27 mouse cellular contexts compared by ENCODE assay signal in genomic region chr1:183366361-183366760, GRCm38 (mm10). TPM values are rescaled to one million over a fixed set of nuclear protein-coding genes. Genes with fewer than 3 reads are reported as not detected.
"Had no signal": no experiment of that assay in that cellular context is flagged by ENCODE, and none has a peak within 500 bp of the region (broad histone marks: within the 10 kb centered on the region; RNA-seq: fewer than 3 reads in every experiment).

No protein-coding gene starts in this region.

- H3K4me3 ChIP-seq: embryonic facial prominence, embryonic 12.5 days; embryonic facial prominence, embryonic 13.5 days; embryonic facial prominence, embryonic 15.5 days; erythroblast, embryonic 14.5 days; forebrain, embryonic 10.5 days; forebrain, embryonic 12.5 days; forebrain, embryonic 13.5 days; forebrain, embryonic 15.5 days; gastrocnemius, adult 2 months; heart, adult 2 months had no signal

- DNase-seq: cerebellum, adult 8-10 months; cerebellum, adult 9-10 months; cerebellum, adult 9-11 months; cerebellum, postnatal 10 days; cerebellum, postnatal 14 days; cerebellum, postnatal 25 days; cerebellum, postnatal 36 days; embryo, embryonic 11 days; forebrain, postnatal 0 days; gastrocnemius, adult 2 months; gastrocnemius, postnatal 10 days; gastrocnemius, postnatal 14 days; gastrocnemius, postnatal 25 days; gastrocnemius, postnatal 36 days; heart, adult 11 months; heart, adult 18-20 months; heart, adult 2 months had no signal

- H3K27ac ChIP-seq: embryonic facial prominence, embryonic 12.5 days; embryonic facial prominence, embryonic 13.5 days; embryonic facial prominence, embryonic 15.5 days; forebrain, embryonic 10.5 days; forebrain, embryonic 12.5 days; forebrain, embryonic 13.5 days; forebrain, embryonic 15.5 days; gastrocnemius, adult 2 months; heart, adult 2 months had no signal

- H3K27me3 ChIP-seq: embryonic facial prominence, embryonic 12.5 days; embryonic facial prominence, embryonic 13.5 days; embryonic facial prominence, embryonic 15.5 days; forebrain, embryonic 12.5 days; forebrain, embryonic 13.5 days; forebrain, embryonic 15.5 days had no signal

- H3K9ac ChIP-seq: embryonic facial prominence, embryonic 12.5 days; embryonic facial prominence, embryonic 13.5 days; embryonic facial prominence, embryonic 15.5 days; forebrain, embryonic 12.5 days; forebrain, embryonic 13.5 days; forebrain, embryonic 15.5 days; forebrain, postnatal 0 days had no signal

- ATAC-seq: forebrain, embryonic 13.5 days; forebrain, embryonic 14.5 days; forebrain, embryonic 15.5 days; forebrain, embryonic 16.5 days; forebrain, postnatal 0 days had no signal

- H3K4me2 ChIP-seq: embryonic facial prominence, embryonic 12.5 days; embryonic facial prominence, embryonic 13.5 days; embryonic facial prominence, embryonic 15.5 days; forebrain, embryonic 12.5 days; forebrain, embryonic 13.5 days; forebrain, embryonic 15.5 days had no signal

- H3K9me3 ChIP-seq: embryonic facial prominence, embryonic 12.5 days; embryonic facial prominence, embryonic 13.5 days; embryonic facial prominence, embryonic 15.5 days; forebrain, embryonic 10.5 days; forebrain, embryonic 12.5 days; forebrain, embryonic 13.5 days; forebrain, embryonic 15.5 days had no signal

RNA-seq across cellular contexts. Expression of gene Hhipl2, which starts 51.7 kb away (rescaled TPM):
- polyA plus RNA-seq: embryonic facial prominence, embryonic 15.5 days; erythroblast, embryonic 14.5 days had no signal
